Mouse (Mus musculus) liver (tissue): ENCODE data around the gene S100a3.

Source experiments
- DNase-seq: peaks from one replicate; pipeline ENCODE4 v3.0.0-alpha.2; 2020; ENCODE audit warnings: mixed read lengths

S100a3 gene

DNA sequence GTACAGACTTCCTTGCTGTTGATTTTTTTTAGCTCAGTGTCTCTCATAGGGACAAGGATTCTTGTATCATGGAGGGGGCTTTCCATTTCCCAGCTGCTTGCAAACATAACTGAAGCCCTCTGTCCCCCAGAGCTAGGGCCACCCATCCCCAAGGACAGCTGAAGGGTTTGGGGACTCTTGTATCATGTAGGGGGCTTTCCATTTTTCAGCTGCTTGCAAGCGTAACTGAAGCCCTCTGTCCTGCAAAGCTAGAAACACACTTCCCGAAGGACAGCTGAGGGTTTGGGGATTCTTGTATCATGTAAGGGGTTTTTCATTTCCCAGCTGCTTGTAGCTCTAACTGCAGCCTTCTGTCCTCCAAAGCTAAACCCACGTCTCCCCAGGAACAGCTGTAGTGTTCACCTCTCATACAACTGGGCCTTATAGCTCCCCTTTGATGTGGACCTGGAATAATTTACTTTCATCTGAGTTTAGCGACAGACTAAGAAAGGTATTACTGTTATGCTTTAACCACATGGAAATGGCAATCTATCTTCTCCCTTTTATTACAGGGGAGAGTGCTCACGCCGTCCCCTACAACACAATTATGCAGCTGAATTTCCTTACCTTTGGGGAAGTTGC lies at the start of gene S100a3:
S100a3 (plus strand) TSS at position 571 of the 621 bp plus-strand sequence.
- no peak for DNase-seq

DNA sequence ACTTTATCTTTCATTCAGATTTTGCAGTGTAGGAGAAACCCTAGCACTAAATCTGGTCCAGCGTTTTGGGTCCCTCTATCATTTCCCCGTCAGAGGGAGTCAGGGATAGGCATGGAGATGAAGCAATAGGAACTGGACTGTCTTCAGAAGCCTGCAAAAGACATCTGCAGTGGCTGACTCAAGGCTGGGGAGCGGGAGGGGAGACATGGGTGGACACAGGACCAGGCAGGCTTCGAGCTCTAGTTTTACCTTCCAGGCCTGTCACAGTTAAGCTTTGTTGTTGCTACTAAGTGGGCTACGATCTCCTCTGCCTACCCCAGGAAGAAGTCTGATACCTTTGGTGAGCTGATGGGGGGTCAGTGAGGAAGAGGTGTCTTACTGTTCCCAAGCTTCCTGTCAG lies 48.1 kb upstream of the S100a3 start:
- DNase-seq = no peak

GRCm38 (mm10) chr3:90512948-90513642 lies 47.3 kb upstream of the S100a3 start:
- no peak for DNase-seq

- DNase-seq = peak; percentile 68
Observed at GRCm38 (mm10) chr3:90513796-90514590, 46.4 kb upstream of the S100a3 start, which contains the start of the genes S100a1 and S100a13. Gene S100a1 (minus strand): TSS chr3:90514392. Gene S100a13 (plus strand): TSS chr3:90514435.

- DNase-seq = peak; percentile 84
Observed at GRCm38 (mm10) chr3:90514691-90515090, 45.7 kb upstream of the S100a3 start.

GRCm38 (mm10) chr3:90515242-90515641 lies 45.1 kb upstream of the S100a3 start:
- DNase-seq = no peak

DNA sequence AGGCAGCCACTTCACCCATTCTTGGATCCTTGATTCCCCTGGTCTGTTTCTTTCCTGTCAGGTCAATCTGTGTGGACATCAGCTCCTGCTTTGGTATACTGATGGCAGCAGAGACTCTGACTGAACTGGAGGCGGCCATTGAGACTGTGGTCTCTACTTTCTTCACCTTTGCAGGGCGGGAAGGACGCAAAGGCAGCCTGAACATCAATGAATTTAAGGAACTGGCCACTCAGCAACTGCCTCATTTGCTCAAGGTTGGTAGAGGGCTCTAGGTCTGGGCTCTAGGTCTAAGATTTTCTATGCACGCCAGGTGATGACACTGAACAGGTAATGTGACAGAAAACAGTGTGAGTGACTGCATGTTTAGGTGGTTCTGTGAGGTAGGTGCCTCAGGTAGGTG lies 44.6 kb upstream of the S100a3 start:
- no peak for DNase-seq

- no peak for DNase-seq
Observed at GRCm38 (mm10) chr3:90517711-90518110, 42.7 kb upstream of the S100a3 start.

GRCm38 (mm10) chr3:90525421-90525820 lies 35.0 kb upstream of the S100a3 start:
- DNase-seq = peak; percentile 25

DNA sequence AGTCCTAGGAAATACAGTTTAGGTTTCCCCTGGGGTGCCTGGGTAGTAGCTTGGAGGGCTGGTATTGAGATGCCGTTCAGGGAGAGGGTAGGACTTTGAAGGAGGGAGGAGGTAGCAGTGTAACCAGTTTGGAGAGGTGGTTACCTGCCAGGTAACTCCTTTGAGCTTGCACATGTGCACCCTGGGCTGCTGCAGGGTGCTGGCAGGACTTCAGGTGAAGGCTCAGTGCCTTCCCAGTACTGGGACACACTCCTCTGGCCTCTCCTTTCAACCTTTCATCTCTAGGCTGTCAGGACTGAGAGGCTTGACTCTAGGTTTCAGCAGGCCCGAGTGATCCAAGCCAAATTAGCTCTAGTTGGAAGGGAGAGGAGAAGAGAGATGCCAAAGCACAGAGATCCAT lies 34.3 kb upstream of the S100a3 start:
- no peak for DNase-seq

DNA sequence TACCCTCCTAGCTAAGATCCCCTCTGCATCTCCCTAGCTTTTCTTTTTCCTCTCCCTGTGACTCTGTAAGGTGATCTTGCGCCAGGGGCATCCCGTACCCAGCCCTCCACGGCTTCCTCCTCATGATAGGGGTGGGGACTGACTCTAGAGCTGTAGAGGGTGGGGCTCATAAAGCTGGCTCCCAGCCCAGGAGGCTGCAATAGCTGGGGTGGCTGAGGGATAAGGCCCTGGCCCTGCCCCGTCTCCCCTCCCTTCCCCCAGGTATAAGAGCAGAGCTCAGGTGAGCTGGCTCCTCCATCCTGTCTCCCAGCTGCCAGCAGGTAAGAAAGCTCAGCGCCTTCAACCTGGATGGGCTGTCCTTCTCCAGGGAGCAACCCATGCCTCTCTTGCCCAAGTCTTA lies 33.8 kb upstream of the S100a3 start, which contains the start of gene S100a14:
S100a14 (plus strand) TSS at position 277 of the 400 bp plus-strand sequence.
- no peak for DNase-seq

GRCm38 (mm10) chr3:90527291-90527873 lies 33.0 kb upstream of the S100a3 start:
- no peak for DNase-seq

DNA sequence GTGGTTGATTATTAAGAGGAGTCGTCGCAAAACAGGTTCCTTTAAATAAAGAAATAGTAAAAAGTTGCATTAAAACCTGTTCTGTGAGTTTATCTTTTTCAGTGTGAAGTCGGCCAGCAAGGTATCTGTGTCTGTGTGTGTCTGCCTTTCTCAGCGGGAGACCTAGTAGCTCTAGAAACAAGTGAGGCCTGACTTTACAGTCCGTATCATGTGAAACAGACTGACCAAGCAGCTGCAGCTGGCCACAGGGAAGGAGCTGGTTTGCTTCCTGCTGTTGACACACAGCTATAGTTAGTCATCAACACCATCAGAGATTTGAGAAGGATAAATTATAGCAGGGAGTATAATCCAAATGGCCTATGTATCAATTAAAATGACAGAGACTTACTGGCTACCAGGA lies 28.7 kb upstream of the S100a3 start:
- DNase-seq = no peak

GRCm38 (mm10) chr3:90535446-90535845 lies 24.9 kb upstream of the S100a3 start:
- no peak for DNase-seq

DNA sequence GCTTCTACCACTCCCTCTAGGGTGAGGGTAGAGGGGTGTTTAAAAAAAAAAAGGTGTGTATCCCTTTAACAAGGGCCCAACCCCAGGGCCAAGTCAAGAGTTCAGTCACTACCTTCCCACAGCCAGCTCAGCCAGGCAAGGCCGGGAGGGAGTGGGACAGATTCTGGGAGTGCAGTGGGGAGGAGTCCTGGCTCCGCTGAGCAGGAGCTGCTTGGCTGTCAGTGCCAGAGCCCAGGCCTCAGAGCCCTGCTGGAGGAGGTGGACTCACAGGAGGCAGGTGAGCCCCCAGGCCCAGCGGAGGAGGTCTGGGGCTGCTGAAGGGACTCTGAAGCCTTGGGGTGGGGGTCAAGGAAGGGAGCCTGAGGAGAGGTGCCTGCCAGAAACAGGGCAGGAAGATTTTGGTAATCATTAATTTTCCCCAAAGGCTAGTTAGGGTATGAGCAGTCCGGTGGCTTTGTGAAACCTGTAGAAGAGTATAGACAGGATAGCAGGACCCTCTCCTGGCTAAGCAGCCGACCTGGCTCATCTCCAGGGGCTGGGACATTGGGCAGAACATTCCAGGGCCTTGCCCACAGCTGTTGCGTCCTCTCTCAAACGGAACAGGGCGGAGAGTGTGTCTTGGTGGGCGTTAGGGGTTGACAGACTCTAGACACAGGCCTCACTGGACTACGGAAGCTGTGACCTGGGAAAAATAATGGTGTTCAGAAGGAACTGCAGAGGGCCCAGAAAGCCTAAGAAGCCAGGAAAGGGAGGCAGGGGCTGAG lies 23.1 kb upstream of the S100a3 start, which contains the start of gene S100a16:
S100a16 (plus strand) TSS at position 114 of the 764 bp plus-strand sequence.
- DNase-seq = peak; percentile 46

DNA sequence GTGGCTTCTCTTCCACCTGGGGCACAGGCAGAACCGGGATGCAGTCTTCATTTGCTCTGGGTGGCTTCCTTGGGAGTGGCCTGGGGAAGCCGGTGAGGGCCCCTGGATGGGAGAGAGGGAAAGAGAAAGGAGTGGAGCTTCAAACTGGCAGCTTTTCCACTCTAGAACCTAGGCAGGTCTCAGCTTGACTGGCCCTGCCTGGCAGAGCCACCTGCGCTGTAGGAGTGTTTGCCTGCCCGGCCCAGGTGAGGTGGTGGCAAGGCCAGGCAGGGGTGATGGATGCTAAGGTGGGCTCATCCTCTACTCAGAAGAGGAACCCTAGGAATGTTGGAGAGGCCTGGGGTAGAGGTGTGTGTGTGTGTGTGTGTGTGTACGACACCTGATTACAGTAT lies 22.5 kb upstream of the S100a3 start:
- DNase-seq = no peak

- no peak for DNase-seq
Observed at GRCm38 (mm10) chr3:90540904-90541303, 19.5 kb upstream of the S100a3 start.

DNA sequence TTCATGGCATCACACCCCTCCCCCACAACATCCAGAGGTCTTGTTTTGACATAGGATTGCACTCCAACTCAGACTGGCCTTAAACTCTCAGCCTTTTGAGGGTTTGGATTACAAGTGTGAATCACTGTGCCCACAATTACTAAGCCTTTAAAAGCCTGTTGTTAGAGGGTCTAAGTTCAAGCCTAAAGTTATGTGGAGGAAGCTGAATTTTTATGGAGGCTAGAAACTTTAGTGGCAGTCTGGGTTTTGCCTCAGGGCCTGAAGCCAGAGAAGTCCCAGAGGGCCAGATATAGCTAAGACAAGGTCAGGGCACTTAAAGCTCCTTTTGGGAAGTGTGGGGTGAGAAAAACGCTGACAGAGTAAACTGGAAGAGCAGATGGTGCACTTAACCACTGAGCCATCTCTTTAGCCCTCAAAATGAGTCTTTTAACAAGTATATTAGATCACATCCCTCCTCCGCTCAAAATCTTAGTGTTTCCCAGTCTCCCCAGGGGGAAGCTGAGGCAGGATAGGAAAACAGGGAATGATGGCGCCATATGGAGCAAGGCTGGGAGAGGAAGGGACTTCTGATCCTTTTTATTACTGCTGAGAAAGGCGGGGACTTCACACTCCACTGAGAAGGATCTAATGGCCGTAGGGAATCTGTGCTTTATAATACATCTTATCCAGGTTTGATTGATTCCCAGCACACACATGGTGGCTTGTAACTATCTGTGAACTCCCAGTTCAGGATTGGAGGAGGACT lies 10.5 kb upstream of the S100a3 start:
- no peak for DNase-seq

DNA sequence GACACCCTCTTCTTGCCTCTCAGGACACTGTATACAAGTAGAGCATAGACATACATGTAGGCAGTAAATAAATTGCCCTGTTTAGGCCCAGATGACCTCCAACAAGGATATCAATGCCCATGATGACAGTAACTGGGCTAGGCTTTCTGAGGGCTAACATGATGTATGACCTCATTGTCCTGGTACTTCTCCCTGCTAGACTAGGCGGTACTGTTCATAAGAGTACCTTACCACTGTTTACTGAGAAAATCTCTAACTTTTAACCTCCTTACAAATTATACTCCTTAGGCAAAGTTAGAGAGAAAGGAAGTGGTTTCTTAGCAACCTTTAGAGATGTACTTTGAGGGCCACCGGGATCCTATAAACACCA lies 10.0 kb upstream of the S100a3 start:
- no peak for DNase-seq

DNA sequence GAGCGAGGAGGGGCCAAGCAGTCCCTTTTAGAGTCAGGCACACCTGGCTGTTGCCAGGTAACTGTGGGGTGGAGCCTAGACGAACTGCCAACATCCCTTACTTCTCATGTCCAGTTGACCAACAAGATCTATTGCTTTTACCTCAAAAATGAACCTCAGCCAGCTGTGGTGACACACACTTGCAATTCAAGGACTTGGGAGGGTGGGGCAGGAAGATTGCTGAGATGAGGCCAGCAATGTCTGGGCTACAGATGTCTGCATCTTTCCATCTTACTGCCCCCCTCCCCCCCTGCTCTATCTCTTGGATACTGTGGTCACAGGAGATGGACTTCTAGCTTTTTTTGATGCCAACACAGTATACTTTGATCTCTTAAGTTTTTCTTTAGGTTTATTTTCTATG lies 8.1 kb upstream of the S100a3 start:
- no peak for DNase-seq

GRCm38 (mm10) chr3:90555954-90556353 lies 4.4 kb upstream of the S100a3 start:
- no peak for DNase-seq

DNA sequence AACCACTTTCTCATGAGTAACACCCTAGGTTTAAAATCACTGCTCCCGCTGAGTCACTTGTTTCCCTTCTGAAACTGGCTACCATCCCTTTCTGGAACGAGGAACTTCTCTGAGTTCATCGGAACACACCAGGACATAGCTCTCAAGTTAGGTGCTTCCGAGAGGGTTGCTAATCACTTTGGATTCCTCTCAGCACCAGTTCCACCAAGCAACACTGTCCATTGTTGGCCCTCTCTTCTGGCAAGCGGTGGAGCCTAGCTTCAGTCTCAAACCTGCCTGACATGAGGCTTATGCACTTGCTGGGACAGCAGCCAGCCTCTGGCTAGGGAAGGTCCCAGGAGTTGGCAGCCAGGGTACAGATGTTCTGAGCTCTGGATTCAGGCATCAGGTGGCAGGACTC lies 14.3 kb downstream of the S100a3 start:
- DNase-seq = no peak
